Mouse (Mus musculus) liver, embryonic 14.5 days (tissue): ENCODE measurements around the gene Slc17a9.

ENCODE experiments used
- CTCF ChIP-seq: IDR thresholded peaks from 2 replicates; pipeline ENCODE4 v1.5.1; 2016; ENCODE audit warnings: antibody characterized with exemption, low read depth, control low read depth
- EP300 ChIP-seq: IDR thresholded peaks from 2 replicates; pipeline ENCODE4 v1.6.1; 2016; ENCODE audit warnings: antibody characterized with exemption, low read depth

DNA sequence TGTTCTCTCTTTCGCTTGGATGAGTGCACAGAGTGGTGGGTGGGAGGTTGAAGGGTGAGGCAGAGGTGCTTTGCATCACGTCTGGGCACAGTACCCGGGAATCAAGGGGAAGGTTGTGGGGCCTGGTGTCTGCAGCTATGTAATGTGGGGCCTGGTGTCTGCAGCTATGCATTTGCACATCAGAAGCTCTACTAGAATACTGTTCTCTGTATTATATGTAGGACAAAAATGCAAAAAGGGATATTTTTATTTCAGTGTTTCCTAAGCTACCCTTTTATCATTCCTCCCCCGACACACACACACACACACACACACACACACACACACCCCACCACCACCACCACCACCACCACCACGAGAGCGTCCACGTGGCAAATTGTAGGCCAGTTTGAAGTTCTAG lies 10.2 kb downstream of the Slc17a9 start:
- TF ChIP-seq CTCF (no peak), EP300 (no peak)
